Mouse (Mus musculus): ENCODE measurements around the gene Gfer. TPM values are rescaled to one million over a fixed set of nuclear protein-coding genes. Genes with fewer than 3 reads are reported as not detected.

Gene Gfer
- polyA plus RNA-seq, 1 experiment from 2014 or later: 23.9 TPM

DNA sequence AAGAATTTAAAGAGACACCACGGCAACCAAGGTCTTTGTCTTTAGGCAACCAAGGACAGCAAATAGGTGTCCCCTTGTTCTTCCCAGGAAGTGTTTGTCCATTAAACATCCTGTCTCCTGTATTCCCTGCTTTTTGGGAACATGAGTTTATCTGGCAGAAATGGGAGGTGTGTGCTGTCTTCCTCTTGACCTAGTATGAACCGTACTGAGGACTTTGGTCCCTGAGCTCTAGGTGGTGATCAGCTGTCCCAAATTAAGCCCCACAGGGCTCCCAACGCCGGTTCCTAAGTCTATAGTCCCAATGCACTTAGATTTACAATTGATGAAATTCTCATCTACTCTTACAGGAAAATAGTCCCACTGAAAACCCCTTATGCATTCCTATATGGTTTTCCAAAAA is 45.2 kb downstream of the Gfer start:
- H3K4me3 ChIP-seq (ENCODE audit: low read depth, low read length): no peak overlapping the region

DNA sequence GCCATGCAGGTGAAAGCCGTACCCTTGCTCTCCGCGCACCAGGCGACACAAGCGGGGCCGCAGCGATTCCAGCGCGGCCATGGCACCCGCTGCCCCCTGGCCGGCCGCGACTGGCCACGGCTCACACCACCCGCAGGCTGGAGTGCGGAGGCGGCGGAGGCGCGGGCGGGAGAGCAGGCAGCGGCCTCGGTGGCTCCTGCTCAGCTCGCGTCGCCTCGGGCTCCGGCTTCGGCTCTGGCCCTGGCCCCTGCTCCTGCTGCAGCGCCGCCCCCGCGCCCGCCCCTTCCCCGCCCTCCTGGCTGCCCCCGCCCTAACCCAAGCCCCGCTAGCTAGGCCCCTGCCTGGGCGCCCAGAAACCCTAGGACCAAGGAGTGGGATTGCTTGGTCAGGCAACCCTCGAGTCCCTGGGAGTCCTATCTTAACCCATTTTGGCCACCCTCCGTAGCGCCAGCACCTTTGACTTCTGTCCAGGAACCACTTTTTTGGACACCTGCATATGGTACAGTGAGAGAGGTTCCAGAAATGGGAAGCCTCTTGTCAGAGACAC is 45.8 kb downstream of the Gfer start, which contains the start of gene Slc9a3r2:
TSS of gene Slc9a3r2 (minus strand) at position 258 of the 547 bp plus-strand sequence.
- under 1% methylated on average over 35 of the region's 41 CpGs for WGBS (ENCODE audit: insufficient replicate concordance)
- ATAC-seq (ENCODE audit: low read depth): peak; percentile 68

More for the DNA sequence above, 45.2 kb downstream of the Gfer start:
- 58% methylated on average over 4 of the region's 4 CpGs for WGBS (ENCODE audit: insufficient replicate concordance)
- H3K9me3 ChIP-seq (replicated peaks; ENCODE audit: control insufficient read depth, low read length): no peaks in the 10 kb centered on the region
- H3K27me3 ChIP-seq (ENCODE audit: control insufficient read depth, insufficient read depth, low read depth, low read length): peaks cover 38% of the 10 kb centered on the region
- ATAC-seq (ENCODE audit: low read depth): no peak
- H3K36me3 ChIP-seq (ENCODE audit: control insufficient read depth, insufficient read depth): no peaks in the 10 kb centered on the region
- no peak overlapping the region for H3K9ac ChIP-seq (ENCODE audit: low read depth, low read length)
- H3K27ac ChIP-seq (ENCODE audit: low read length): no peak overlapping the region
- no peak overlapping the region for H3K4me2 ChIP-seq (ENCODE audit: low read depth, low read length)
- peaks cover 7% of the 10 kb centered on the region for H3K4me1 ChIP-seq (ENCODE audit: control insufficient read depth, low read depth, low read length)

DNA sequence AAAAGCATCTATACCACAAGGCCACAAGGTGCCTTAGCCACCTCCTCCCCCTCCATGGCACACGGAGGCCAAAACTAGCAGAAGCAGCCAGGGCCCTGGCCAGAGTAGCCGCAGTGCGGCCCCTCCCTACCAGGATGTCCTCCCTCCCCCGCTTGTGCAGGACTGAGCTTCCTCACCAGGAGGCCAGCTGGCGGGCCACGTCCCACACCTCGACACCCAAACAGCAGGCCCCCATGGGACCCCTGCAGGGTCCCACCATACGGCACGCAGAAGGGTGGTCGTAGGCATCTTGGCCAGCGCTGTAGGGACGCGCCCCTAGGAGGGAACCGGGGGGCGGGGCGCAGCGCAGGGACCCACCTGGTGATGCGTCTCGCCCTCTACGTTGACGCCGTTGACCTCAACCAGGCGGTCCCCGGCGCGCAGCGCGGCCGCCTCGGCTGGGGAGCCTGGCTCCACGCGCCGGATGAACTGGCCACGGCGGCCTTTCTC is 46.3 kb downstream of the Gfer start:
- peaks cover 9% of the 10 kb centered on the region for H3K4me1 ChIP-seq (ENCODE audit: control insufficient read depth, low read depth, low read length)
- H3K27me3 ChIP-seq (ENCODE audit: control insufficient read depth, insufficient read depth, low read depth, low read length): peaks cover 38% of the 10 kb centered on the region
- H3K36me3 ChIP-seq (ENCODE audit: control insufficient read depth, insufficient read depth): no peaks in the 10 kb centered on the region
- H3K4me3 ChIP-seq (ENCODE audit: low read depth, low read length): peak overlapping the region; percentile 64
- ATAC-seq (ENCODE audit: low read depth): peak; percentile 14; the same call in 1 of the 2 replicates
- peak overlapping the region; percentile 70 for H3K4me2 ChIP-seq (ENCODE audit: low read depth, low read length)
- WGBS (ENCODE audit: insufficient replicate concordance): under 1% methylated on average over 35 of the region's 35 CpGs
- H3K9ac ChIP-seq (ENCODE audit: low read depth, low read length): peak overlapping the region; percentile 62
- no peaks in the 10 kb centered on the region for H3K9me3 ChIP-seq (replicated peaks; ENCODE audit: control insufficient read depth, low read length)
- H3K27ac ChIP-seq (ENCODE audit: low read length): no peak overlapping the region

More for the DNA sequence above, 45.8 kb downstream of the Gfer start, which contains the start of gene Slc9a3r2:
- Histone ChIP-seq H3K4me2 (ENCODE audit: low read depth, low read length) (peak within 1 kb of the TSS; percentile 70), H3K9ac (ENCODE audit: low read depth, low read length) (peak within 1 kb of the TSS; percentile 62), H3K4me1 (ENCODE audit: control insufficient read depth, low read depth, low read length) (peaks cover 7% of the 10 kb centered on the region), H3K36me3 (ENCODE audit: control insufficient read depth, insufficient read depth) (no peaks in the 10 kb centered on the region), H3K27ac (ENCODE audit: low read length) (no peak within 1 kb of the TSS), H3K4me3 (ENCODE audit: low read depth, low read length) (peak within 1 kb of the TSS; percentile 64), H3K27me3 (ENCODE audit: control insufficient read depth, insufficient read depth, low read depth, low read length) (peaks cover 38% of the 10 kb centered on the region), H3K9me3 (replicated peaks; ENCODE audit: control insufficient read depth, low read length) (no peaks in the 10 kb centered on the region)

DNA sequence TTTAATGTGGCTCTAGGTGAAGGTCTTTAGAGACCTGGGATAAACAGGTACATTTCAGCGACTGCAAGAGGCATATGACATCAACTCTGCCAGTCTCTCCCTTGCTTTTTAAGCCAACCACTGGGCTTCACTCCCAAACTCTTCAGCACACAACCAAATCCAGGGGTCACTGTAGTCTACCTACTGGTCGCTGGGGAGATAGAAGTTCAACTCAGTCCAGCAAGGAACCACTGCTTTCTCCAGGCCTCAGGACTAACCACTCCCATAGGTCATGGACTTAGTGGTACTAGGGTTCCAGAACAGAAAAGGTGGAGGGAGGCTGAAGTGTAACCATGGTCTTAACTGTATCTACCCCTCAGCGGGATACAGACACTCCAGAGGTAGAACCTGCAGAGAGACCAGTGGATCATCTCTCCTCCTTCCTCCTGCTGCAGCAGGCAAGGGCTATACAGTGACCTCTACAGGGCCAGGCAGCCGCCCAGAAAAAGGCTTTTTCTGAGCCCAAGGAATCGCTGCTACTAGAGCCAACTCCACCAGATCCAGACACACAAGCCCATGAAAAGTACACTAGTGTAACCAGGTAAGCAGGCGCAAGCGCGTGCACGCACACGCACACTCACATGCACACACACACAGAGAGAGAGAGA is 47.1 kb downstream of the Gfer start:
- Histone ChIP-seq H3K27ac (ENCODE audit: low read length) (no peak overlapping the region), H3K9me3 (replicated peaks; ENCODE audit: control insufficient read depth, low read length) (no peaks in the 10 kb centered on the region), H3K4me2 (ENCODE audit: low read depth, low read length) (peak overlapping the region; percentile 70), H3K9ac (ENCODE audit: low read depth, low read length) (no peak overlapping the region), H3K4me3 (ENCODE audit: low read depth, low read length) (peak overlapping the region; percentile 64), H3K27me3 (ENCODE audit: control insufficient read depth, insufficient read depth, low read depth, low read length) (peaks cover 38% of the 10 kb centered on the region), H3K4me1 (ENCODE audit: control insufficient read depth, low read depth, low read length) (peaks cover 9% of the 10 kb centered on the region), H3K36me3 (ENCODE audit: control insufficient read depth, insufficient read depth) (no peaks in the 10 kb centered on the region)
- ATAC-seq (ENCODE audit: low read depth): no peak
- whole genome bisulfite sequencing (ENCODE audit: insufficient replicate concordance): 67% methylated on average over 10 of the region's 10 CpGs

DNA sequence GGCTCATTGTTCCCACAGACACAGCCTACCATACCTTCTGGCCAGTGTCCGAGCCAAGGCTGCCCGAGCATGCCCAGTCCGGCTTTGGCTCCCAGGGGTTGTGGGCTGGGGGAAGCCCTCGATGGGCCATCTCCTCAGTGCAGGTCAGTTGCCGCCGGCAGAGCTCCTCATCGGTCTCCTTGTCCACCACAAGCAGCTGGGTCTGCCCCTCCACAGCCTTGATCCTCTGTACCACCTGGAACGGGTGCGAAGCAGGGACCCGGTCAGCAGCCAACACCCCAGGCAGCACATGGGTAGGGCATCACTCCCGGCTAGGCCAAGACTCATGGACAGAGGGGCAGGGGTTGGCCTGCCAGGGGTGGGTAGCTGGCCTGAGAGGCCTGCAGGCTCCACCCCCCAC is 48.5 kb downstream of the Gfer start:
- WGBS (ENCODE audit: insufficient replicate concordance): 73% methylated on average over 11 of the region's 11 CpGs
- Histone ChIP-seq H3K9me3 (replicated peaks; ENCODE audit: control insufficient read depth, low read length) (no peaks in the 10 kb centered on the region), H3K9ac (ENCODE audit: low read depth, low read length) (no peak overlapping the region), H3K27me3 (ENCODE audit: control insufficient read depth, insufficient read depth, low read depth, low read length) (peaks cover 38% of the 10 kb centered on the region), H3K4me1 (ENCODE audit: control insufficient read depth, low read depth, low read length) (peaks cover 9% of the 10 kb centered on the region), H3K4me3 (ENCODE audit: low read depth, low read length) (no peak overlapping the region), H3K27ac (ENCODE audit: low read length) (no peak overlapping the region), H3K4me2 (ENCODE audit: low read depth, low read length) (no peak overlapping the region), H3K36me3 (ENCODE audit: control insufficient read depth, insufficient read depth) (no peaks in the 10 kb centered on the region)
- no peak for ATAC-seq (ENCODE audit: low read depth)

DNA sequence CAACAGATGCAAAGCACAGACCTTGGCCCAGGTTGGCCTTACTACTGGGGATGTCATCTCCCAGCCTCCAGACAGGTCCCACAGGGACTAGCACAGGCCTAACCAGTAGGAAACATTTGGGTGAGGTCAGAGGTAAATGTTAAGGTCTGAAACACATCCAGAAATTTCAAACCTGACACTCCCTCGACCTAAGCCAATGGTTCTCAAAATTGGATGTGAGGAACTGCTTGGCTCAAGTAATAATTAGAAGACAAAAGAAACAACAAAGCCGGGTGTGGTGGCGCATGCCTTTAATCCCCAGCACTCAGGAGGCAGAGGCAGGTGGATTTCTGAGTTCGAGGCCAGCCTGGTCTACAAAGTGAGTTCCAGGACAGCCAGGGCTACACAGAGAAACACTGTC is 49.6 kb downstream of the Gfer start:
- ATAC-seq (ENCODE audit: low read depth): no peak
- Histone ChIP-seq H3K36me3 (ENCODE audit: control insufficient read depth, insufficient read depth) (no peaks in the 10 kb centered on the region), H3K9ac (ENCODE audit: low read depth, low read length) (no peak overlapping the region), H3K27ac (ENCODE audit: low read length) (no peak overlapping the region), H3K9me3 (replicated peaks; ENCODE audit: control insufficient read depth, low read length) (no peaks in the 10 kb centered on the region), H3K27me3 (ENCODE audit: control insufficient read depth, insufficient read depth, low read depth, low read length) (peaks cover 32% of the 10 kb centered on the region), H3K4me2 (ENCODE audit: low read depth, low read length) (no peak overlapping the region), H3K4me1 (ENCODE audit: control insufficient read depth, low read depth, low read length) (peaks cover 9% of the 10 kb centered on the region), H3K4me3 (ENCODE audit: low read depth, low read length) (no peak overlapping the region)
- WGBS (ENCODE audit: insufficient replicate concordance): 57% methylated on average over 4 of the region's 4 CpGs

DNA sequence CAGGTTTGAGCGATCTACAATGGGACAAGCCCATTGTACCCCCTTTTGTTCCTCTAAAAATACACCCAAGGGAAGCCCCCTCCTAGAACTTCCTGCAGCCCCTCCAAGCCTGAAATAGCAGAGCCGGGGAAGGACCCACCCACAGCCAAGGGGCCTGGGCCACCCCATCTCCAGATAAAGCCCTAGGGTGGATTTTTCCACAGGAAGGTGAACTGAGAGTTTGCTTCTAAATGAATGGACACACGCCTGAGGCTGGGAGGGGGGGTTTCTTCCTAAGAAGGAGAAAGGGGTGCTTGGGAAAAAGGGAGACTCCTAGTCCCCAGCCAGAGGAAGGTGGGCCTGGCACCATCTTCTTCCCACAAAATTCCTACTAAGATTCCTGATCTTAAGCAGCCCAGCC is 50.0 kb downstream of the Gfer start:
- Histone ChIP-seq H3K4me2 (ENCODE audit: low read depth, low read length) (no peak overlapping the region), H3K4me1 (ENCODE audit: control insufficient read depth, low read depth, low read length) (peaks cover 9% of the 10 kb centered on the region), H3K9me3 (replicated peaks; ENCODE audit: control insufficient read depth, low read length) (no peaks in the 10 kb centered on the region), H3K27me3 (ENCODE audit: control insufficient read depth, insufficient read depth, low read depth, low read length) (peaks cover 28% of the 10 kb centered on the region), H3K9ac (ENCODE audit: low read depth, low read length) (no peak overlapping the region), H3K4me3 (ENCODE audit: low read depth, low read length) (no peak overlapping the region), H3K36me3 (ENCODE audit: control insufficient read depth, insufficient read depth) (no peaks in the 10 kb centered on the region), H3K27ac (ENCODE audit: low read length) (no peak overlapping the region)
- 59% methylated on average over 3 of the region's 3 CpGs for WGBS (ENCODE audit: insufficient replicate concordance)
- no peak for ATAC-seq (ENCODE audit: low read depth)

DNA sequence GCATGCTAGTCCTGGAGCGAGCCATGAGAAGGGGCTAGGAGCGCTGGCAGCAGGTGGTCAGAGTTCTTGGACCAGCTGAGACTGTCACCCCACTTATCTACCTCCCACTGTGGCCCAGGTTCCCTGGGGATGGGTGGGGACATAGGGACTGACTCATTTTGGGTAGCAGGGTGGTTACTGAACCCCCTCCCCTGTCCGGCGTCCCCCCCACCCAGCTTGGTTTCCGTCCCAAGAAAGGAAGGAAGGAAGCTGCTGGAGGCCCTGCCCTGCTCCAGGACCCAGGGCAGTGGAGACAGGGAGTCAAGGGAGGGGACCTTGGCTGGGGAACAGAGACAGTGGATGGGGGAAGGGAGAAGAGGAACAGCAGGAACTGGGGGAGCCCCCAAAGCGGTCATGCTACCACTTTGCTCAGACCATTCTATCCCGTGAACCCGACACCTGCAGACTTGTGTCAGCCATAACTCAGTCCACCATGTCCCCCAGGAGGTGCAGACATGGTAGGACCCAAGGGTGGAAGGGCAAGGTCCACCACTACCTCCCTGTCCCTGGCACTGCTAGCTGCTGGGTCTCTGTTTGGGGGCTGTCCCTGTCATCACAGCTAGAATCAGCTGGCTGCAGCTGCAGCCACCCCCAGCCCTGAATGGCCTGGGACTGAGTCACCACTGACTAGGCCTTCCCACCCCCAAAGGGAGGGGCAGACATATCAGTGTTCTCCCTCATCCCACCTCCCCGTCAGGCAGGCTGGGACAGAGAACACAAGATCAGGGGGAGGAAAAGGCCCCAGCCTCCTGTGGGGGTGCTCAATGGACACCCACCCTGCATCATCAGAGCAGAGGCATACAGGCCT is 50.9 kb downstream of the Gfer start:
- H3K36me3 ChIP-seq (ENCODE audit: control insufficient read depth, insufficient read depth): no peaks in the 10 kb centered on the region
- H3K27ac ChIP-seq (ENCODE audit: low read length): peak overlapping the region; percentile 19; the same call in 1 of the 2 replicates
- no peak overlapping the region for H3K4me3 ChIP-seq (ENCODE audit: low read depth, low read length)
- no peaks in the 10 kb centered on the region for H3K9me3 ChIP-seq (replicated peaks; ENCODE audit: control insufficient read depth, low read length)
- peaks cover 5% of the 10 kb centered on the region for H3K4me1 ChIP-seq (ENCODE audit: control insufficient read depth, low read depth, low read length)
- peak; percentile 30 for ATAC-seq (ENCODE audit: low read depth)
- 39% methylated on average over 9 of the region's 9 CpGs for WGBS (ENCODE audit: insufficient replicate concordance)
- peaks cover 20% of the 10 kb centered on the region for H3K27me3 ChIP-seq (ENCODE audit: control insufficient read depth, insufficient read depth, low read depth, low read length)
- H3K4me2 ChIP-seq (ENCODE audit: low read depth, low read length): no peak overlapping the region
- no peak overlapping the region for H3K9ac ChIP-seq (ENCODE audit: low read depth, low read length)

Data from liver, embryonic 16.5 days (tissue).